Mouse (Mus musculus) ES-E14 (cell line): ENCODE results near the gene Rundc3a. TPM values are rescaled to one million over a fixed set of nuclear protein-coding genes. Genes with fewer than 3 reads are reported as not detected.

ENCODE experiments used
- DNase-seq: peaks from one replicate; pipeline ENCODE4 v3.0.0-alpha.2; 2013; ENCODE audit warnings: low read depth, low spot score
- H3K27ac ChIP-seq: 2 replicates; pipeline ENCODE4 v1.5.1; 2012; ENCODE audit warnings: low read depth, mild to moderate bottlenecking, low read length, moderate library complexity, mixed read lengths; ENCODE audit not compliant: poor library complexity, insufficient read depth, severe bottlenecking
- H3K36me3 ChIP-seq: 2 replicates; pipeline ENCODE4 v1.6.1; 2012; ENCODE audit warnings: mild to moderate bottlenecking, low read length, moderate library complexity, mixed read lengths; ENCODE audit not compliant: control insufficient read depth, poor library complexity, insufficient read depth, severe bottlenecking
- H3K4me1 ChIP-seq, 2 experiments: fragments of 150-350 bp in 1 of 2; sonication (generic) in 1 of 2; 2 replicates each; pipeline ENCODE4 v1.6.1; 2012; ENCODE audit warnings: low read length in 2 of 2, mild to moderate bottlenecking in 1 of 2, mixed read lengths in 1 of 2; ENCODE audit not compliant: control insufficient read depth in 2 of 2, insufficient read depth in 2 of 2, poor library complexity in 1 of 2
- H3K4me3 ChIP-seq, 2 experiments: fragments of 150-350 bp in 1 of 2; sonication (generic) in 1 of 2; 2 replicates each; pipeline ENCODE4 v1.5.1; 2012; ENCODE audit warnings: low read length in 2 of 2, low read depth in 1 of 2, mild to moderate bottlenecking in 1 of 2, mixed read lengths in 1 of 2; ENCODE audit not compliant: insufficient read depth in 1 of 2, poor library complexity in 1 of 2, severe bottlenecking in 1 of 2
- H3K9ac ChIP-seq: 2 replicates; pipeline ENCODE4 v1.6.1; 2012; ENCODE audit warnings: low read depth, mild to moderate bottlenecking, low read length, mixed read lengths; ENCODE audit not compliant: poor library complexity, insufficient read depth, severe bottlenecking
- H3K9me3 ChIP-seq: fragments of 150-350 bp; sonication (generic); 2 replicates; pipeline ENCODE4 v1.6.1; 2012; ENCODE audit warnings: low read depth, mild to moderate bottlenecking, low read length; ENCODE audit not compliant: control insufficient read depth, insufficient read depth
- CHD2 ChIP-seq: IDR thresholded peaks from 2 replicates; pipeline ENCODE4 v1.6.1; 2014; ENCODE audit warnings: mild to moderate bottlenecking, low read depth, low read length, inconsistent platforms
- HCFC1 ChIP-seq: IDR thresholded peaks from 2 replicates; pipeline ENCODE4 v1.6.1; 2012; ENCODE audit warnings: low read length, inconsistent platforms, borderline replicate concordance; ENCODE audit not compliant: insufficient read depth
- MAFK ChIP-seq: IDR thresholded peaks from 2 replicates; pipeline ENCODE4 v1.6.1; 2014; ENCODE audit warnings: mild to moderate bottlenecking, low read depth, low read length, inconsistent platforms; ENCODE audit not compliant: insufficient read depth
- ZC3H11A ChIP-seq: IDR thresholded peaks from 2 replicates; pipeline ENCODE4 v1.6.1; 2012; ENCODE audit warnings: low read depth, mild to moderate bottlenecking, inconsistent platforms, low read length, borderline replicate concordance
- ZNF384 ChIP-seq: IDR thresholded peaks from 2 replicates; pipeline ENCODE4 v1.6.1; 2012; ENCODE audit warnings: low read depth, low read length, inconsistent platforms
- in situ Hi-C, 2 experiments: fragments of 600-800 bp; cut with MboI; formaldehyde crosslinking; loops; one replicate each; pipeline ENCODE4 v1.15.1; 2025; ENCODE audit warnings: low sequenced_read_pairs in 2 of 2, inconsistent platforms in 1 of 2; ENCODE audit not compliant: unreplicated experiment in 2 of 2
- total RNA-seq: library from RNA; depleted of rRNA; stranded (reverse); fragments of 300-350 nt; gene quantifications from 2 replicates; pipeline ENCODE4 v1.2.3, GENCODE M21; 2012

Gene Rundc3a
- total RNA-seq, 1 experiment, result 6.7 TPM

DNA sequence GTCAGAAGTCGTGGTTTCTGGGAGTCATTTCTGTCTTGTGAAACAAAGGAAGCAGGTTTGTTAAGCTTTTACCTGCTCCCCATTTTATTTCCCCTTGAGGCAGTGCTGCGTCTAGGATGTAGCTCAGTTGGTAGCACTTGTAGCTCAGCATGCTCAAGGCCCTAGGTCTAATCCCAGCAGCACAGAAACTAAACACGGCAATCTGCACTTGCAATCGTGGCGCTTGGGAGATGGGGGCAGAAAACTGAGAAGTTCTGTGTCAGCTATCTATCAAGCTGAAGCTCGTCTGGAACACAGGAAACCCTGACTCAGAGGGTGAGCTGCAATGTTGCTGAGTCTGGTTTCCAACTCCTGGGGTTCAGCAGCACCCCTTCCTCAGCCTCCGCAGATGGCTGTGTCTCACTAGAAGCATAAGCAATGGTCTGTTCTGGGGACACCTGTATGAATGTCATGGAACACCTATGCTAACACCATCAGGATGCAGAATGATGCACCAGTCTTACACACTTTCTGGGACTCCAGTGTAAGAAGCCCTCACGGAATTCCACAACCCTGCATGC is 35.9 kb downstream of the Rundc3a start:
- peaks cover 9% of the 10 kb centered on the region; the same call in 1 of the 2 replicates for H3K36me3 ChIP-seq
- no peak overlapping the region for H3K27ac ChIP-seq
- peak overlapping the region; percentile 73 to 83; a peak in 2 of 4 replicates for H3K4me3 ChIP-seq
- peaks cover 0 to 8% of the 10 kb centered on the region in 2 experiments; a peak in 3 of 4 replicates for H3K4me1 ChIP-seq
- no peak for TF ChIP-seq ZC3H11A
- TF ChIP-seq ZNF384, result no peak
- no peak for TF ChIP-seq HCFC1
- TF ChIP-seq CHD2, result no peak
- no peak for TF ChIP-seq MAFK
- no peaks in the 10 kb centered on the region for H3K9me3 ChIP-seq
- in situ Hi-C loops, result no loop called here
- H3K9ac ChIP-seq, result peak overlapping the region; percentile 87; the same call in 1 of the 2 replicates
- no peak for DNase-seq

DNA sequence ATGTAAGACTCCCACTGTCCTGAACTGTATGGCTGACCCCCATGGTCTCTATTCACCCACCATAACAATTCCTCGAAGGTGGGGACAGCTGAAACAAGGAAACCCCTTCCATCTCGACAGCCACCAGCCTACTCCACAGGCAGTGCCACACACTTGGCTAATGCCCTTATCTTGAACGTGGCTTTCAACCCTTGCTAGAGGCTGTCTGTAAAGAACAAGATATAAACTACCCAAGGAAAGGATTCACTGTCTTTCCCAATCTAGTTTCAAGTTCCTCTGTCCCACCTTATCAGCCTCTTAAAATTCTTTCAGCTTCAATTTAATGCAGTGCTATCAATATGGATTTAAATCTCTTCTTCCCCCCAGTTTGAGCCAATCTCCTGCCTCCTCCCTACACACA is 36.3 kb downstream of the Rundc3a start:
- in situ Hi-C loops, result no loop called here
- Histone ChIP-seq H3K4me1 (peaks cover 0 to 8% of the 10 kb centered on the region in 2 experiments; a peak in 3 of 4 replicates), H3K27ac (no peak overlapping the region; the same call in 1 of the 2 replicates), H3K9me3 (no peaks in the 10 kb centered on the region), H3K9ac (peak overlapping the region; percentile 87), H3K36me3 (peaks cover 12% of the 10 kb centered on the region; the same call in 1 of the 2 replicates), H3K4me3 (peak overlapping the region; percentile 73 to 83)
- DNase-seq, result no peak
- no peak for TF ChIP-seq CHD2
- no peak for TF ChIP-seq HCFC1
- no peak for TF ChIP-seq MAFK
- TF ChIP-seq ZC3H11A, result no peak
- TF ChIP-seq ZNF384, result no peak

DNA sequence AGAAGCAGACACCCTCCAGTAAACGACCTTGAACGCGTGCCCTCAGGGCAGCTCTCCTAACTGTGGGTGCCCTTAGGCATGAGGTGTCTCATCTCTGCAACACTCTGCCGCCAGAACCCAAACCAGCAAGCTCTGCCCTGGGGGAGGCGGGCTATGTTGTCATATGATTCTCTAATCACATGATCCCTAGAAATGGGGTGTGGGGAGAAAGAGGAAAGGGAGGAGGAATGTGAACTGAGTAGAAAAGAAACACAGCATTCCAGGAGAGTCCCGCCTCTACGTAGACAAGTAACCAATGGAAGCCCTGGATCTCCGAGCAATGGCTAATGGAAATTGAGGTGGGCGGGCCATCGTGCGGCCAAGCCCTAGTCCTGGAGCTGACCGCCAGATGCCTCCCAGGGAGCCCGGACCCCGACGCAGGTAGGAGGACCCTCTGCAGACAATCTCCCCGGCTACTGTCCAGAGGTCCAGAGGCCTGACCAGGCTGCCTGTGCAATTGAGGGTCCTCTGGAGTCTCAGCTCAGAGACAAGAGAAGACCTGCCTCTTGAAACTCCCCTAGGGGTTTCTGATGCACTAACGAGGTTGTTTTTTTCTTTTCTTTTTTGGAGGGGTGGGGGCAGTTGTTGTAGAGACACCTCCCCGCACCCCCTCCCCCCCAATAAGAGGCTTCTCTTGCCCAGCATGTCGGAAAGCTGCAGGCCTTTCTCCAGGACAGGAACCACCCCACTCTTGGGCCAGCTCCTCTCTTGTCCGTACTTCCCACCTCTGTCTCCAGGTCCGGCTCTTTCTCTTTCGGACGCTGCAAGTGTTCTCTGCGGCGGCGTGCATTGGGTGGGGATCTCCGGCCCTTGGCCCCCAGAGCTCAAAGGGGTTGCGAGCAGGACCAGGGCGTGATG is 37.2 kb downstream of the Rundc3a start, which contains the start of gene Grn:
Gene Grn, plus strand, starts transcription at position 195 of the 897 bp plus-strand sequence.
- no peaks in the 10 kb centered on the region for H3K9me3 ChIP-seq
- in situ Hi-C loops, result loop anchor here in 1 of 2 experiments (10.0 kb wide), 1 partner anchor 106 kb away; no protein-coding TSS in a partner anchor
- TF ChIP-seq ZC3H11A (no peak), CHD2 (peak; percentile 39; the same call in 1 of the 2 replicates), ZNF384 (0 out of 2 replicates have a peak, but pooled peaks have one; percentile 23)
- H3K36me3 ChIP-seq, result peaks cover 21% of the 10 kb centered on the region
- DNase-seq, result peak; percentile 95
- H3K27ac ChIP-seq, result peak within 1 kb of the TSS; percentile 20; the same call in 1 of the 2 replicates
- peaks cover 0 to 8% of the 10 kb centered on the region in 2 experiments; a peak in 3 of 4 replicates for H3K4me1 ChIP-seq
- H3K9ac ChIP-seq, result peak within 1 kb of the TSS; percentile 87
- H3K4me3 ChIP-seq, result peak within 1 kb of the TSS; percentile 73 to 83

DNA sequence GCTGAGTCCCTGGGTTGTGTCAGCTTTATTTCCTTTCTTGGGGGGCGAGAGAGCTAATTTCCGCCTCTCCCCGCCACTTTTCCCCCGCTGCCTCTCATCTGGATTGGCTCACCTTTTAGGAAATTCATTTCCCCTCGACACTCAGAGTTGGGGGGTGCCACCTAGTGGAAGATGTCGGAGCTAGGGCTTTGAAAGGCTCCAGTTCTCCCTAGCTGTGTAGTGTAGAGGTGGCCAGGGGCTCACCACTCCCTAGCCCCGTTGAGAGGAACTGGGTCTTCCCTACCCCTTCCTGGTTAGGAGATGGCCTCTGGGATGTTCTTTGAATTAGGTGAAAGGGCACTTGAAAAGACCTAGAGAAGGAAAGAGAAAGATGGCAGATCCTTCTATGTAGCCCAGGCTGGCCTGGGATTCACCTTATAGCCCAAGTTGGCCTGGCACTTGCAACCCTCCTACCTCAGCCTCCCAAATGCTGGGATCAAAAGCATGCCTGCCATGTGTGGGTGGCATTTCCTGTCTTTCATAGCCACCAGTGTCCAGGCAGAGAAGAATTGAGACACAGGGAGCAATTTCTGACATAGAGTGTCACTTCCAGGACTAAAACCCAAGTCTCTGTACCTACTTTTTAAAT is 37.9 kb downstream of the Rundc3a start:
- H3K4me3 ChIP-seq, result peak overlapping the region; percentile 68 to 83
- in situ Hi-C loops, result loop anchor here in 1 of 2 experiments (10.0 kb wide), 1 partner anchor 106 kb away; no protein-coding TSS in a partner anchor
- TF ChIP-seq HCFC1 (no peak), ZC3H11A (0 out of 2 replicates have a peak, but pooled peaks have one; percentile 30)
- DNase-seq, result peak; percentile 82
- no peaks in the 10 kb centered on the region for H3K9me3 ChIP-seq
- peak overlapping the region; percentile 20; the same call in 1 of the 2 replicates for H3K27ac ChIP-seq
- peaks cover 0 to 11% of the 10 kb centered on the region in 2 experiments; a peak in 3 of 4 replicates for H3K4me1 ChIP-seq
- H3K36me3 ChIP-seq, result peaks cover 28% of the 10 kb centered on the region
- peak overlapping the region; percentile 64 for H3K9ac ChIP-seq
